Mouse (Mus musculus) fibroblast of lung, adult 2 months (primary cell): ENCODE results near the gene Tssk1.

ENCODE experiments used
- DNase-seq: peaks from one replicate; pipeline ENCODE4 v3.0.0-alpha.2; 2011; ENCODE audit warnings: low read depth

The Tssk1 gene

GRCm38 (mm10) chr16:17893923-17894322 lies at the start of gene Tssk1:
Gene Tssk1 (plus strand): TSS chr16:17894223.
- DNase-seq, result no peak

DNA sequence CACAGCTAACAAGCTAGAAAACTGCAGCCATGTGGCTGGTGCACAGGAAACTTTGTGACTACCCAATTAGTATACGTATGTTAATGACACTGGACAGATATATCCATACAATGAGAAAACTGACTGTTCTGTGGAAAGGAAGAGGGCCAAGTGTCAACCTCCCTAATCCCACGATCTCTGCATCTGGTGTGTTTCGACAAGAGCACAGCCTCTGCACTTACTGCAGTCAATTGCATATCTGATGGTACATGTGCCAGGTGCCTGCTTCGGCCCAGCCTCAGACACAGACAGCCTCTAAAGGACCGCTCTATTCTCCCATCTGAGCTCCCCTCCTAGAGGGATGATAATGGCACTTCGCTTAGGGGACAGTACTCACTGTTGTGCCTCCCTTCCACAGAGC lies 45.6 kb upstream of the Tssk1 start:
- DNase-seq, result no peak

DNA sequence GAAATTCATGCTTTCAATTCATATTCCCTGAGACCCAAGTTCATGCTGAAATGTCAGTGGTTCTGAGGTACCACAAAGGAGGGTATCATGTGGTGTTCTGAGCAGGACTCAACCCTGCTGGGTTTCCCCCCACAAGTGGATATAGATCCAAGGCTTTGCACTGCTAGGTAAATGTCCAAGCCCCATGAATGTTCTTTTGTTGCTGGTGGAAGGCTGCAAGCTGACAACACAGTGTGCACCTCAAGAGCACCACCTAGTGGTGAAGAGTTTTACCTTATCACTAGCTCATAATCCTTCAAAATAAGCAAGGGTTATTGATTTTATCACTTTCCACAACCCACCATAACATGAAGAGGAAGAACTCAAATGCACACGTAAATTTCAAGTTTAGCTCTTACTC lies 45.1 kb upstream of the Tssk1 start:
- DNase-seq, result peak; percentile 12

- DNase-seq, result no peak
These were observed 44.5 kb upstream of the Tssk1 start for GRCm38 (mm10) chr16:17849486-17849885.

GRCm38 (mm10) chr16:17851331-17851730 lies 42.7 kb upstream of the Tssk1 start:
- no peak for DNase-seq

- no peak for DNase-seq
These were observed 42.2 kb upstream of the Tssk1 start for GRCm38 (mm10) chr16:17851860-17852259.

GRCm38 (mm10) chr16:17853263-17853662 lies 40.8 kb upstream of the Tssk1 start:
- DNase-seq, result no peak

DNA sequence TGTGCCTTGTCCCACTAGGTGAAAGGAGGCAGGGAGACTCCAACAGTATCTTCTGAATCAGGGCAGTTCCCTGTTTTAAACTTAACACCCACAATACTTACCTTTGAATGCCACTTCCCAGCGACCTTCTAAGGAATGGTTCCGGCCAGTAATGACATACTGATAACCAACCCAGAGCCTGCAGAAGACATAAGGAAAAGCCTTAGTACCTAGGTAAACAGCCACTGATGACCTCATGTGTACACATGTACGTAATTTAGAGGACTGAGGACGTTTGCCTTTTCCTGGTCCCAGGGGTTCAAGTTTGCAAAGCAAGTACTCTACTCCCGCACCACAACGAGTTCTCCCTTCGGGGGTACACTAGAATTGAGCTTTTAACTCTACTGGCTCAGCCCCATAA lies 36.9 kb upstream of the Tssk1 start:
- no peak for DNase-seq

GRCm38 (mm10) chr16:17858592-17858991 lies 35.4 kb upstream of the Tssk1 start:
- no peak for DNase-seq

DNA sequence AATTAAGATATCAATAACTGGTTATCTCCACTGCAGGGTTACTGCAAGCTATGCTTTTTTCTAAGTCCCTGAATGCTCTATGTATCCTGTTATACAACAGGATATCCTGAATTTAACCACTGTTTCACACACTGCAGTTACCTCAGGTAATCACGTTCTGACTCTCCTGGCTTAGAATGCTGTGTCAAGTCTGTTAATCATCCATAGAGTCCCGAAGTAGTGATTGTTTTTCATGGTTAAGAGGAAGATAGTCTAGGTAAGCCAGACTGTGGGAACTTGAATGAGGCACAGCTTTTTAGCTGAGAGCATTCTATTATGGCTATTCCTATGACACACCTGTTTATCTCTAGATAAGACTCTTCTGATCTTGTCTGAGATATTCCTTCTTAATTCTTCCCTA lies 28.7 kb upstream of the Tssk1 start:
- no peak for DNase-seq

- DNase-seq, result no peak
These were observed 28.3 kb upstream of the Tssk1 start for GRCm38 (mm10) chr16:17865770-17866169.

- DNase-seq, result no peak
These were observed 22.8 kb upstream of the Tssk1 start for GRCm38 (mm10) chr16:17871248-17871647.

DNA sequence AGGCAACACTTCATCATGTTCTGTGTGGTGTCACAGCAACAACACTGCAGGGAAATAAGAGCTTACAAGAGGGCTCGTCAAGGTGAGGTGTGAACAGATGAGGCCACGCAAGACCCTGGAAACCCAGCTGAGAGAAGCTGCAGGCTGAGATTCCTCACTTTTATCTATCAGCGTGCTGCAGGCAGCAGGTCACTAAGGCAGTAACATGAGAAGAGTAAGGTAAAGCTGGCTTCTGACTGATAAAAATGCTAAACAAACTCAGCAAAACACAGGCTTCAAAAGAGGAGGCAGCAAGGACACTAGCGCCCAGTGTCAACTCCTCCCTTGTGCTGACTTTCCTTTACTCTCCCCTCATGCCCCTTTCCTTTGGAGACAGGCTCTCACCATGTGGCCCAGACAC lies 21.0 kb upstream of the Tssk1 start:
- DNase-seq, result no peak

DNA sequence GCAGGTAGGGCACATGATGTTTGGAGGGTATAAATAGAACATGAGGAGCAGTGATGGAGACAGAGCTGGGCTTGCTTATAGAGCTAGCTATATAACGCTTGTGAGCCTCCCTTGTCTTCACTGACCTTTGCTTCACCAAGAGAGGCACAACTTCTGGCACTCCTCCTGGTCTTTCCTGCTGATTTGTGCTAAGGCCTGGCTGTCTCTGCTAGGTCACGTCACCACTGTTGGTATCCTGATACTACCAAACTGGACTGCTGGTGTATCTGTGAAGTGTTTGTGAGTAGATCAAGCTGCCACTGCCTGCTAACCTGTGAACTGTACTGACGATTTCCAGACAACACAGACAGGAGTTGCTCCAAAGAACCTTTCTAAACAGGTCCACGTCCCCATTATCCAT lies 18.8 kb upstream of the Tssk1 start:
- DNase-seq, result no peak

- no peak for DNase-seq
These were observed 17.9 kb upstream of the Tssk1 start for GRCm38 (mm10) chr16:17876096-17876495.

DNA sequence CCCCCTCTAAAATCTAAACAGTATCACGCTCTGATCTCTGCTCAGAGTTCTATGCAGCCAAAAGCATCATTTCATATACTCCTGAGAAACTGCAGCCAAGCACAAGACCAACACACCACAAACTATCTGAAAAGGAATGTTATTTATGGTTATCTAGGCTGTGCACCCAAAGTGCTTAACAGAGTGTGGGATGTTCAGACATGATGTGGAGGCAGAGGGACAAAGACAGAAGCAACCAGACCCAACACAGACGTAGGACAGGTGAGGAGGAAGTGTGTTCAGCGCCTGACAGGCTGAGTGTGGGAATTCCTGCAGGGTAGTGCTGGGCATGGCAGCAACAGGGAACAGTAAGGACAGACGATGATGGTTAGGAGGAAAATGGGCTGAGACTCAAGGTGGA lies 14.5 kb upstream of the Tssk1 start:
- DNase-seq, result no peak

- DNase-seq, result no peak
These were observed 11.8 kb upstream of the Tssk1 start for GRCm38 (mm10) chr16:17882196-17882595.

GRCm38 (mm10) chr16:17884116-17884515 lies 9.9 kb upstream of the Tssk1 start:
- no peak for DNase-seq

DNA sequence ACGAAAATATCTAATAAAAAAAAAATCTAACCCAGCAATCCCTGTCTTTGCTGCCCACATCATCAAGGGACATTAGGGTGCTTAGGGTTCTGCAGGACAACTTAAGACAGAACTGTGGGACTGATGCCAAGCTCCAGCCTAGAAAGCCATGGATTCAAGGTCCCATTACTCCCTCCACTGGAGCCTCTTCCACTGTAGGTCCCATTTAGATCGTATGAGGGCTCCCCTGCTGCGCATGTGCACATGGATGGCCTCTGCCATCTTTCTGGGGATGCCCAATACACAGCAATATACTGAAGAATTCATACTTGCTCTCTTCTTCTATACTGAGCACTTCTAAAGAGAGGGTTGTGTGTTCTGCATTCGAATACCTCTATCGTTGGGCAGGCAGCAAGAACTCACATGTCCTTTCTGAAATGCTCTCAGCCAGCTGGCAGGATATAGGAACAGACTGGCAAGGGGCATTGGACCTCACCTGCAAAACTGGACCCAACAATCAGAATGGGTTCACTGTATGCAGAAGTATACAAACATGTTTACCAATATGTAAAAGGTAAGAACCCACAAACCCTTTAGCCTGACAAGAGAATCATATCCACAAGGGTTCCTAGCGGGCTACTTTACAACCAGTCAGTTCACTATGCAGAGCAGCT lies 4.2 kb upstream of the Tssk1 start:
- no peak for DNase-seq

DNA sequence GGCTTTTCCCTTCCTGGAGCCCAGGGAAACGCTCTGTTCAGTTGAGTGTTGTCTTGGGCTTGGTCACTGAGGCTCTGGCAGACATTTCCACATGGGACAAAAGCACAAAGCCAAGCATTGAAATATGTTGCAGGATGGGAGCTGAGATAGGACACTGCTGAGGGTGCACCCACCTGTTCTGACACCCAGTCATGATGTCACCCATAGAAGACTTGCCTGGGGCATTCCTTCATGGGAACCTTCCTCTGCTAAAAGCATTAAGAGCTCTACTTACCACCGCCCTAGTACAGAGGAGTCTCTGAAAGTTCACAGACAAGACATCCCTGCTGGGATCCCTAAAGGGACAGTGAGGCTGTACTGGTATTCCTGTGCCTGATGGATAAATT lies 3.7 kb upstream of the Tssk1 start:
- DNase-seq, result no peak

DNA sequence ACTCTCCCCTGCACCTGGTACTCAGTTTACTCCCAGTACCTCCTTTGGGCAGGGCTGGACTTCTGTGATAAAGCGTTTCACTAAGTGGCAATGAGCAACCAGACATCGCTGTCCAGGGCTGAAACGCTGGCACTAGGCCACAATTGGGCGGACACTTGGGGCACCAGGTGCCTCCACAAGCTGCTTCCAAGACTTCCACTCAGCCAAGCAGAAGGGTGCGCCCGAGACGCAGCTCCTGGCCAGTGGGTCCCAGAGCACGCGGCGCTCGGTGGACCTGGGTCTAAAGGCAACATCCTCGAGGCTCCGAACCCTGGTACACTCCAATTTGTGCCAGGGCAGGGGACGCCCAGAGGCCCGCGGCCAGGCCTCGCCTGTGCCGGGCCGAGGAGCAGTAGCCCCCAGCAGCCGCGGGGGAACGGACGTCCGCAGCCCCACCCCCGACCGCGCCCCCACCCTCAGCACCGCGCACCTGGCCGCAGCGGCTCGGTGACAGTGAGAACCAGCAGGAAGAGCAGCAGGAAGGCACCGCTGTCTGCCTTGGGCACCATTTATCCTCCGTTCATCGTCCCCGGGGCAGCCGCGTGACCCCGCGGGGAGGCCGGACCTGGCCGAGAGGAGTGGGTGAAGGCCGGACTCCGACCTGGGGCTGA lies 3.0 kb upstream of the Tssk1 start:
- peak; percentile 53 for DNase-seq

GRCm38 (mm10) chr16:17891567-17891959 lies 2.5 kb upstream of the Tssk1 start, which contains the start of gene Gm20518:
Gene Gm20518 (minus strand): TSS chr16:17891671.
- peak; percentile 78 for DNase-seq

GRCm38 (mm10) chr16:17892606-17893005 lies 1.4 kb upstream of the Tssk1 start:
- no peak for DNase-seq

- DNase-seq, result no peak
These were observed 2.1 kb downstream of the Tssk1 start for GRCm38 (mm10) chr16:17896091-17896490.
